Mouse (Mus musculus): Measurements from ENCODE around the gene Pacrg. TPM values are rescaled to one million over a fixed set of nuclear protein-coding genes. Genes with fewer than 3 reads are reported as not detected.
A peak's percentile ranks its signal among the peaks of the same experiment; 100 is the strongest.

The Pacrg gene
- total RNA-seq, 2 experiments from 2014 or later: 2.0 to 3.0 TPM

DNA sequence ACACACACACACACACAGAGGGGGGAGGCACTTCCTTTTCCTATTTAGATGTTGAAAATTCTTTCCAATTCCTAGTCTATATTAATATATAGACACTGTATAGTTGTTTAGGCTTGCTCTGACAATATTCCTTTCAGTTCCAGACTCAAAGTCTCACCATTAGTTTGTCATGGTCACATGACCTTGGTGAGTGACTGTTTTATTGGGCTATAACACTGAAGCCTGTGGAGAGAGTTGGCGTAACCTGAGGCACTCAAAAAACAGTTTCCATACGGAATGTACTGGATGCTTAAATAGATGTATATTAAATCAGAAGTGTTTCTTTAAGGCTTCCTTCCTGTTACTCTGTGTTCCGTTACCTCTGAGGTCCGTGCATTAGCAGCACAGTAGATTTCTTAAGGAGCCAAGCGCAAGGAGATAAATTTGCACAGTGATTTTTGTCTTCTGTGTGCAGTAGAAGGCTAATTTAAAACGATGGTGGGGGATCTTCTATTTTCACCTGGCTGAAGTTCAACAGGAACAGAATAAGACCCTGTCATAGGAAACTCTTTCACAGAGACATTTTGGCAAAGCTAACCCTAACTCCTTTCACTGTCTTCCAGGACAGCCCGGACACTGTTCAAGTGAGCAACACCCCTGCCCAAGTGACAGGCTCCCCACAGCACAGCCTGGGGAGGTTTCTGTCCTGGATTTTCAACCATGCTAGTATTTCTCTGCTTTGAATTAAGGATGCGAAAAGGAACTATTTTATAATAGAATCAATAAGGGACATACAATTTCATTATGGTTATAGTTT lies 349.5 kb downstream of the Pacrg start:
- no peak for DNase-seq

DNA sequence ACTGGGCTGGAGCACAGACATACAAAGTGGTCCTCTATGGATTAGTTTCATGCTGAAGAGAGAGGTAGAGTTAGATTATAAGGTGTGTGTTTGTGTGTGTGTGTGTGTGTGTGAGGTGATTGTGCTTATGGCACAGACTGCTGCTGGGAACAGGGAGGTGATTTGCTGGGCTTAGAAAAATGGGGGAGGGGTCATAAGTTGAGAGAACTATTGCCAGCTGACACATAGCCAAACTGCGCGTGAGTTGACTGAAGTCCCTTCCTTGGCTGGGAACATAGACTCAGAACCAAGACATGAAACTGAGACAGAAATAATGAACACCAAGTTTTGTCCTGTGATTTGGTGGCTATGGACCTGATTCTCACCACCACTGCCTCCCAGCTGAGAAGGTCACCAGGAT lies 351.2 kb downstream of the Pacrg start:
- DNase-seq: no peak

DNA sequence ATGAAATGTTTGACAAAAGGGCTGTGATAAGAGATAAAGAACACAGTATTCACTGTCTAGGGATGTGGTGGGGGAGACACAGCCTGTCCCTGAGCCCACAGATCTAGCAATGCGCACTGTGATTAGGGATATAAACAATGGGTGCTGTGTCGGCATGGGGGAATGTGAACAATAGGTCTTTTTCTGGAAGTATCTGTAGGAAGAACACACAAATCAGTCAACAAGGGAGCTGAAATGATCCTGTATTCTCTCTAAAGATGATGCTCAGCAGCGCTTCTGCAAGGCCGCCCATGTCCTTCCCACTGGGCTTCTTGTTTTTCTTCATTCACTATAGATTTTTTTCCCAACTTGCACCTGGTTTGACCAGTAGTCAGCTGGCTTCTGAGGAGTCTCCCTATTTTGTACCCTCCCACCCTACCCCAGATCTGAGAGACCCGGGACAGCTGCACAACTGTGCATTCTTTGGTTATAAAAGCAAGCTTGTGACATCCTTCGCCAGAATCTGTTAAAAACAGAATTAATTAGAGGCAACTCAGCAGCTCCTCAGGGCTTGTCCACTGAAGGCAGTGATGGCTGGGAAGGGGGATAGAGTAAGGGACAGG lies 356.1 kb downstream of the Pacrg start:
- DNase-seq: no peak

DNA sequence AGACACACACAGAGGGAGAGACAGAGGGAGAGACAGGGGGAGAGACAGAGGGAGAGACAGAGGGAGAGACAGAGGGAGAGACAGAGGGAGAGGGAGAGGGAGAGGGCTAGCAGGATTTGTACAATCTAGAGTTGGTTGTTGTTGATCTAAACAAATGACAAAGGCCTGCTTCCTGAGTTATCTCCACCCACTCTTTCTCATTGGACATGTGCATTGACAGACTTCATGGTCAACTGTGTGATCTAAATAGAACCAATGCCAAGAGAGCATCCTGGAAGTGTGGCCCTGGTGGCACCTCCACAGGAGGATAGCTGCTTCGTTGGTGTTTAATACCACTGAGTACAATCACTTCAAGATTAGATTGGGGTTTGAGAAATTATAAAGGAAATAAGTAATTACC lies 359.0 kb downstream of the Pacrg start:
- DNase-seq: no peak

DNA sequence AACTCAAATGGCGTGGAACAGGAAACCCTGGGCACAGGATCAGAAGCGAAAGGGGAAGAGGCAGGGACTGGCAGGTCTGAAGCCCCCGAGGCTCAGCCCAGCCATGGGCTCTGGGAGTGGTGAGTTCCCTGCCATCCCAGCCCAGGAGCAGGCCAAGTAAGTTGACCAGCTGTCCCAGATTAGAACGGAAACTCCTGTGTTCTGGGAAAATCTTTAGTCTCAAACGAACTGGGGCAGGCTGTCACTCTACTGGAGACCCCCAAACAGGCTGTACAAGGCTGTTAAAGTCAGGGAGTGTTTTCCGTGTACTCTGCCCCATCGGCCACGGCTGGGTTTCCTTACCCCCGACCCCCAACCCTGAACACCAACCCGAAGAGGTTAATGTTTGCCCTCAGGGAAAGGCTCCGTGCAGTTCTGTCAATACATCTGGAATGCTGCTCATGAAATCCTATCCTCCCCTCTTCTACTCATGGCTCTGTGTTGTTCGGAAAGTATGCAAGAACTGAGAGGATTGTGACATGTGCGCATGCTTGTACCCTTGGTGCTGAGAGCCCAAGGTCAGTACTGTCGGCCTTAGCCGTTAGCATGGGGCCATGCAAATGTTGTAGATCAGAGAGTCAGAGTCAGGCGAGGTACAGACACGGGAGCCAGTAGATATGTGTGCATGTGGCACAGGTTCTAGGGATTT lies 360.9 kb downstream of the Pacrg start:
- DNase-seq: peak; percentile 51

DNA sequence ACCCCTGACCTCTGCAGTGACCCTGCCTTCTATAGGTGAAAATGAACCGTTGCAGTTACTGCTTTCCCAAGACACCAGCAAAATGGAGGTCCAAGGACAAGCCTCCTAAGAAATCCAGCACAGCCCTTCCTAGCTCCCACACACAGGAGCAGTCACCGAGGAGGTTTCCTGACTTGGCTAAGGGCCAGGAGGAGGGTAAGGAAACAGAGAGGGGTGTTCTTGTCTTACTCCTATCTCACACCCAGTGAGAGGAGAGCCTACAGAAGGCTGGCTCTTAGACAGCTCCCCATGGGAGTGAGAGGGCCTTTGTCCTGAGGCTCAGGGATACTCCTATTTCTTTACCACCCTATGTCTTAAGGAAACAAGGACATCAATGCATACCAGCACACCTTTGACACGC lies 361.7 kb downstream of the Pacrg start:
- DNase-seq: no peak

DNA sequence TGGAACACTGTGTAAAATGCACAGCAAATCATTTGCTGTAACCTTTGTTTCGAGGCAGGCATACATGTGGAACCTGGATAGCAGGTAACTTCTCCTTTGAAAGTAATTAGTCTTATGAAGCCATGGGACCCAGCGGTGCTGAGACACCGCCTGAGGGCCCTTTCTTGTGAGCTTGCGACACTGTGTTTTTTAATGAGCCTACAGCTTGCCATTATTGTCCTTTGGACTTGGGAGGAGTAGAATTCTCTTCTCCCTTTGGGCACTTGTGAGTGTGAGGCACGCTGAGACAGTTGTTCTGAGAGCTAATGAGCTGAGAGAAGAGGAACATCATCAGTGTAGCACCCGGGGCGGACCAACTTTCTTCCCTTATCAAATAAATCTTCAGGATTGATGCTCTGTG lies 363.3 kb downstream of the Pacrg start:
- DNase-seq: no peak

DNA sequence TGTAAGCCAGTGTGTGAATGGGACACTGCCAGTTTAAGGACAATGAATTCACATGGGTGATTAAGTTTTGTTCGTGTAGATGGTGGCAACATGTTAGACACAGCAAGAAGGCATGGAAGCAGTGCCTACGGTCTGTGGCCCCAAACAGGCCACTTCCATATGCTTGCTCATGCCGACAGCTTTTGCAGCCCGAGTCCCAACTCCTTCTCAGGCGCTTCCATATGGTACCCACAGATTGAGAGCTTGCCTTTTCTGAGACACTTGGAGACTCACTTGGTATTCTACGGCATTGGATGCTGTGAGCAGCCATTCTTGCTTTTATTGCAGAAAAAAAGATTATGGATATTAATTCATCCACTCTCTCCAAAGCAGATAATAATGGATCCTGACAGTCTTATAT lies 365.1 kb downstream of the Pacrg start:
- DNase-seq: no peak

DNA sequence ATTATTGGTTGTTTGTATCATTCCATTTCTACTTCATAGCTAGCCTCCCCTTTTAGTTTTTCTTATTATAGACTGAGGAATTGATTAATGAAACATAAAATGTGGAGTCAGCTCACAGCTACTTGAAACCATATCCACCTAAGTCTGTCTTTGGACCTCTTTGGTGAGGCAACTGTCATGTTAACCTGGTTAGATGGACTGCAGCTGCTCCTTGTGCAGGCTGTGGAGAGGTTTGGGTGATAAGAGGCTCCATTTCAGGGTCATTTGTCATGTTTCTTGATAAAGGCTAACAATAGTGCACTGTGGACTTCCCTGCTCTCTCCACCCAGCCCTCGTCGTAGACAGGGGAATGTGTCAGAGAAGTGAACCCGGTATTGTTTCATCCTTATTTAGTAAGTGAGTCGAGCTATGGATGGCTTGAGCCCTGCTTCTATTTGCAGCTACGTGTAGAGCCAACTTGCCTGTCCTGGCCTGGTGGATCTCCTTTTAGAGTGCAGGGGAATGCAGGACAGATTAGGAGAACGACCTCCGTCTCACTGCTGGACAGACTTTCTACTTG lies 366.2 kb downstream of the Pacrg start:
- no peak for DNase-seq

DNA sequence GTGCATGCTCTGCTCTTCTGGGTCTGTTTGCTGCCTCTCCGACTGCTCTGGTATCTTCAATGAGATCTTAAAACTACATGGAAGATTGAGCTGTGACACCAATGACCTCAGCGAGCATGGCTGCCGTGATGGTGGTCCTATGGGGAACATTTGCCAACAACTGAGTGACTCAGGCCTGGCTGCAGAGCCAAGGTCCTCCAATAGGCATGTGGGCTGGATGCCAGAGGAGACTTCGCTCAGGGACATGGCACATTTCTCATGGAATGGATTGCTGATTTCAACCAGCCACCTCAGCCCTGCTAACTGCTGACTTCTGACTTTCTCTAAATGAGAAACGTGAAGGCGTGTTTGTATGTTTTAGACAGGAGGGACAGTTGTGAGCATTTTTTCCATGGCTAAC lies 366.9 kb downstream of the Pacrg start:
- peak; percentile 87 for DNase-seq

DNA sequence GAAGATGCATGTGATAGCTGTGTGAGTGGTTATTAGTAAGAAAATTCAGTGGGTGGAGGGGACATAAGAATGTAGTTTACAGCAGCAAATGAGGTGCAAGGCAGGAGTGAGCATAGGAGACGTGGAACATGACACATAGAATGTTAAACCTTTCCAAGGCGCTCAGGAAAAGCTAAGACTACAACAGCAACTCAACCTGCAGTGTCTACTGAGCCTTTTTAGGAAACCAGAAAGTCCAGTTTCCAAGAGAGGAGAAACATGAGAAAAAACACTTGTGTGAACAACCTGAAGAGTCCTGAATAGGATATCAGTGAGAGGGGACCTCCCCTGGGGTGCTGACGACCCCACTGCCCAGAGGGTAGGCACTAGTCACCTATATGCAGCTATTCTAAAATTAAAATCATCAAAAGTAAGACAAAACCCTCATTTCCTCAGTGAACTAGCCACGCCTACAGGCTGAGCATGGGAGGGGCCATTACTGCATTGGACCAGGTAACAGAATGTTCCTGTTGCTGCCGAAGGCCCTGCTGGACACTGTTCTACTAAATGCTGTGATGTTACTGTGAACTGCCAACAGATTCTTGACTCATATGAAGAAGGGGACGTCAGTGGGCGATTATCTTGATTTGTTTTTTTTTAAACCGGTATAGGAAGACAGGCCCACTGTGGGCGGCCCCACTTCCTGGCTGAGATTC lies 370.1 kb downstream of the Pacrg start:
- DNase-seq: no peak

DNA sequence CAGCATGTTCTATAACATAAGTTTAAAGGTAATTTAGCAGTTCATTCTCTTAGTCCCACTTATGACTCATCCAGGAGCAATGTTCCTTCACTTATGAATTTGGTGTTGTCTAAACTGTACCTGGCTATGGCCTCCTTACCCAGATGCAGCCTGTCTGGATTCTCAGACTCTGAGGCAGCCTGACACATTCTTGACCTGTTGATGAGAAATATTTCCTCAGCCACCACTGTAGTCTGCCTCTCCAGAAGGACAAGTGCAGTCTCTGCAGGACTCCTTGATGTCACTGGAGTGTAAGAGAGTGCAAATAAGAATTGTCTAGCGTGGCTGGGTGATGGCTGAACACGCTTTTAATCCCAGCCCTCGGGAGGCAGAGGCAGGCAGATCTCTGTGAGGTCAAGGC lies 373.0 kb downstream of the Pacrg start:
- no peak for DNase-seq

DNA sequence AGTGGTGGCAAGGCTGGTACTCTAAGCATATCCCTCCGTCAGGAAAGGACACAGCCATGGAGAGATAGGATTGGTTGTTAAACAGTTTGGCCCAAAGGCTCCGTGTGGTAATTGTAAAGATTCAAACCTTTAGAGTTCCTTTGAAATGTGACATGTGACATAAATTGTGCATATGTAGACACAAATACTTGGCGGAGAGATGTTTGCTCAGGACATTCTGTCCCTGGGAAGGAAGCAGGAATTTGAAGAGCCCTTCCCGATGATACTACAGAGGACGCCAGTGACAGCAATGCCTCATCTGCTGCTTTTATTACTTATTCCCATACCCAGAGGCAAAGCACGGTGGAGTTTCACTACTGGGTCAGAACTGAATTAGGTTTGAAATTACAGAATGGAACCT lies 374.6 kb downstream of the Pacrg start:
- no peak for DNase-seq

DNA sequence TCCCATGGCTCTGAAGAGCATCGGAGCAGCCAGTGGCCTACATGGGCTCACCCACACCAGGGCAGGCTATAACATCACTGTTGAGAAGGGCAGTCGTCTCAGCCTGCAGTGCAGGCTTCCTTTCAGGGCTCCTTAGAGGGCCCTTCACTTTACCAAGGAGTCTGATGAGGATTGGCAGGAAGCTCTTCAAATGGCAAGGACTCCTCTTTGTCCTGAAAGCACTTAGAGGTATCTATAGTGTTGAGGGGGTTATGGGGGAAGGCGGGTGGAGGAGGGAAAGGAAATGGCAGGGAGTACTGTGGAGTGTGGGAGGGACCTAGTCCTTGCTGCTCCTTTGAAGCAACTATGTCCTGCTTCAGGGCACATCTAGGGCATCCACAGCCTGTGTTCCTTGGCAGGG lies 375.4 kb downstream of the Pacrg start:
- no peak for DNase-seq

DNA sequence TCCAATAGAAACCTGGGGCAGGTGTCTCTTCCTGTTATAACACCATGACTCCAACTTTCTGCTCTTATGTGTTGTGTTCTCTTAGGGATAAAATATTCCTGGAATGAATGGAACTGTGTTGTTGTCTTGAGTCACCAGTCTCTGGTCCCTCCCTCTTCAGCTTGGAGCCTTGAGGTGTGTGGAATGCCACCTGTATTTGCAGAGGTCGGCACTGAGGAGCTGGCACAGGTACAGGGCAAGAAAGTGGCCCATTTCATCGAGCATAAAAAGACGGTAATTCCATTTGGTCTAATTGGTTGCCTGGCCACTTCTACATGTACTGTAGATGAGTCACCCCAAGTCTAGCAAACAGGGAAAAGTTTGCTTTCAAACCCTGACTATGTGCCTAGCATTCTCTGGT lies 376.5 kb downstream of the Pacrg start:
- DNase-seq: no peak

DNA sequence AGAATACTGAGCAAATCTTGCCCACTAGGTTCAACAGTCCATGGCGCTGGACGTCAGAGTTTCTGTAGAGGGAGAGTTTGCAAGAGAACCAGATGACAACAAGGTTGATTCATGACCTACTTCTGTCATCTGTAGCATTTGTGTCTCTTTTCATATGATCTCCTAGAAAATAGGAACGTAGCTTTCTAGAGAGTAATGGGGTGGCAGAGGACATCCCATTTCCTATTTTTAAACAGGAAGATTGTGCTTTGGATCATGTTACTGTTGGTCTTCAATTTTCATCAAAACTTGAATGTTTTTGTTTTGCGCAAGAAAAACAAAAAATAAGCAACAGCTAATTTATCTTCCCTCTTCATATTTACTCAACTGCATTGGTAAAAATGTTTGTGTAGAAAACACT lies 379.2 kb downstream of the Pacrg start:
- DNase-seq: no peak

DNA sequence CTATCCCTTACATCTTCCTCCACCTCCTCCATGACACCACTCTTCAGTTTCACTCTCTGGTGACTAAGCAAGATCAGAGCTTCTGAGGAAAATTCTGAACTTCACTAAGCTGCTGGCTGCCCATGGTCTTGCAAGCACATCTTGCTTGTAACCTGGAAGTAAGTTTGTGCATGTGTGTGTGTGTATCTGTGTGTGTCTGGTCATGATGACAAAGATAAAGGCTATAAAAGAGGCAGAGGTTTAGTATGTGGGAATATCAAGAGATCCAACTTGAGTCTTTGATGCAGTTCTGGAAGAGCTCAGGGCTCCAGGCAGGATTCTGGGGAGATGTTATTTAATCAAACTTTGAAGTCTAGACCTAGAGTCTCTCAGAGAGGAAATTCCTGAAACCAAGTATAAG lies 381.4 kb downstream of the Pacrg start:
- DNase-seq: no peak

DNA sequence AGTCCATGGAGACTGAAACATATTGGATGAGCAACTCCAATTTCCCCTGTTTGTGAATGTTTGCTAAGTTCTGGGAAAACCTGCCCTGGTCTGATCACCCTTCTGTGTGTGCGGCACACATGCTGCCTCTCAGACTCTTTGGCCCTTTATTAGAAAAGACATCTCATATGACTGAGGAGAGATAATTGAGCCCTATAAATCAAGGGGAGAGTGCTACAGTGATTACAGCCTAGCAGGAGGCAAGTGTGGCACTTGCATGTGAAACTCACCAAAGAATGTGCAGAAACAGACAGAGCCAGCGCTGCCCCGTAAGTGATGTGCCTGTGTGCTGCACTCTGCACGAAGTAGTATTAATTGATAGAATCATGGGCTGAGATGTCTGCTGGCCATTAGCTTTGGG lies 383.7 kb downstream of the Pacrg start:
- no peak for DNase-seq

DNA sequence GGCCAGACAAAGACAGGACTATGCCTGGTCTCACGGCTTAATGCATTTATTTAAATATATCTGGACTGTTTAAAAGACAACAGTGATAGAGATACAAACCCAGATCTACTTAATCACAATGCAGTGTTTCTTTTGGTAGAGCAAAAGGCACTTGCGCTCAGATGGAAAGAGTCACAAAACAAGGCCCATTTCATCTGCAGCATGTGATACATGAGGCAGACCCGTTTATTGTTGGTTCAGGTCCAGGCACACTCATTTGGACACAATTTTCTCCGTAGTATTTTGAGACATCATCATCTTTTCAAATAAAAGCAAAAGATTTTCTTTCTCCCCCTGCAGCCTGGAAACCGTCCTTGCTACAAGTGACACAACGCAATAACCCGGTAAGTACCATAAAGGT lies 384.1 kb downstream of the Pacrg start:
- no peak for DNase-seq

DNA sequence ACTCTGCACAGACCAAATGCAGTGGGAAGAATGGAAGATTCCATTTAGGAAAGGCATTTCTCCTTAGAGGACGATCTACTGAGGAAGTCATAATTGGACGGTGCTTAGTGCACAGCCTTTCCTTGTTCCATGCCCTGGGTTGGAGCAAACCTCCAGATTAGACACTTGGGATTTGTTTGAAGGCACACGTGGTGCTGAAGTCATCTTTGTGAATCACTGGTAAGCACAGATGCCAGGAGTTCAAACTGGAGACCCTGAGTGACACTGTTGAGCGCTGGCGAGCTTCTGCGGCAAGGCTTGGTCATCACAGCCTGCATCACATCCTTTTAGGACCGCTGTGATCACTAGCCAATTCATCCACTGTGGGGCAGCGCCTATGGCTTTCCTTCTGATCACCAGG lies 385.7 kb downstream of the Pacrg start:
- no peak for DNase-seq

DNA sequence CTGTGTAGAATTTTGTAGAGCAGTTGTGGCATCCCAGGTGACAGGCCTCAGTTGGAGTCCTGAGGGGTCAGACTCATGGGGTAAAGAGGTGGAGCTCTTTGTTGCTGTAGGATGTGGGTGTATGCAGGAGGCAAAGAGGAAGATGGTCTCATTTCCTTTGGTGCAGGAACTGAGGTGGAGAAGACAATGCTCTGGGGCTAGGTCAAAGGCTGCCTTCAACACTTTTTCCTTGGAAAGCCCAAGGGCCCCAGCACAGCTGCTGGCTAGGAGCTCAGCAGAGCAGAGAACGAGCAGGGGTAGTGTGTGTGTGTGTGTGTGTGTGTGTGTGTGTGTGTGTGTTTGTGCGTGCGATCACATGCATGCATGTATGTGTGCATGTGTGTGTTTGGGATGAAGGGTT lies 387.3 kb downstream of the Pacrg start:
- DNase-seq: no peak

DNA sequence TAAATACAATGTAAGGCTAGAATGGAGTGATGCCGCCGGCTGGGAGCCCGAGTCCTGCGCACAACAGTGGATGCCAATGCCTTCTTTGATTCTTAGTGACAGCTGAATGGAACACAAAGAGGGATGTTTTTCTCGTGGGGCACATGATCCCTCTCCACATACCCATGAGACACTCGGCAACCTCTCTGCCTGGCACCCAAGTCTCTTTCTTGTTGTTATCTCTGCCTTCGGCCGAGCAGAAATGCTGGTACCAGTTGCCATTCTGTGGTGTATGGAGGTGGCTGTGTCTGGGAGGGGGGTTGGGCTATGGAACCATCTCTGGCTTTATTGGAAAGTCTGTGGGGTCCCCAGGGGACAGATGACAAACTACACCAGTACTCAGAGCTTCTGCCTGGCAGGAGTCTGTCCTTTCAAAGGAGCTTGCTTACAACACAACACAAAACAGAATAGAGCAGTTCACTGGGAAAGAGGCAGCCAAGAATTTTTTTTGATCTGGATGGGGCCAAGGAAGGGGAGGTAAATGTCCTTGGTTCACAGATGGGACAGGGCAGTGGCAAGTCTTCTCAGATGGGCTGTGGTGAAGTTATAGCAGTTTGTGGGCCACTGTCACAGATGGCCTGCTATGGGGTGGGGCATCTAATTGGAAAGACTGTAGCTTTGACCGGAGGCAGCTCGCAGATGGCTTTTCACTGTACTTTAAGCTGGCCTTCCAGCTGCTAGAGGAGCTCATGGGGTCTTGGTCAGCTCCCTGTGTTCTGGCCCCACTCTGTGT lies 388.6 kb downstream of the Pacrg start:
- DNase-seq: no peak
